Mouse (Mus musculus) forebrain, embryonic 16.5 days (tissue): ENCODE measurements around the gene Lrg1. TPM values are rescaled to one million over a fixed set of nuclear protein-coding genes. Genes with fewer than 3 reads are reported as not detected.

ENCODE experiments used
- ATAC-seq: fragments of 200-750 bp; cut with Nextera tagmentation; 2 replicates; pipeline ENCODE4 v1.8.0; 2017; ENCODE audit warnings: mild to moderate bottlenecking, moderate library complexity
- H3K27ac ChIP-seq: fragments of 300-500 bp; sonication (generic); 2 replicates; pipeline ENCODE4 v1.5.1; 2014; ENCODE audit warnings: low read length, control low read depth
- H3K27me3 ChIP-seq: fragments of 300-500 bp; sonication (generic); replicated peaks from 2 replicates; pipeline ENCODE4 v1.6.1; 2014; ENCODE audit warnings: low read length; ENCODE audit not compliant: control insufficient read depth, insufficient read depth
- H3K36me3 ChIP-seq: fragments of 300-500 bp; sonication (generic); 2 replicates; pipeline ENCODE4 v1.6.1; 2014; ENCODE audit not compliant: control insufficient read depth, insufficient read depth
- H3K4me1 ChIP-seq: fragments of 300-500 bp; sonication (generic); replicated peaks from 2 replicates; pipeline ENCODE4 v1.6.1; 2014; ENCODE audit warnings: low read length; ENCODE audit not compliant: control insufficient read depth, insufficient read depth
- H3K4me2 ChIP-seq: fragments of 300-500 bp; sonication (generic); 2 replicates; pipeline ENCODE4 v1.6.1; 2014; ENCODE audit warnings: mild to moderate bottlenecking, low read length, control low read depth
- H3K4me3 ChIP-seq: fragments of 300-500 bp; sonication (generic); replicated peaks from 2 replicates; pipeline ENCODE4 v1.5.1; 2014; ENCODE audit warnings: mild to moderate bottlenecking, low read length, control low read depth
- H3K9ac ChIP-seq: fragments of 300-500 bp; sonication (generic); replicated peaks from 2 replicates; pipeline ENCODE4 v1.6.1; 2014; ENCODE audit warnings: low read depth, low read length, control low read depth
- H3K9me3 ChIP-seq: fragments of 300-500 bp; sonication (generic); 2 replicates; pipeline ENCODE4 v1.6.1; 2016; ENCODE audit warnings: low read length; ENCODE audit not compliant: control insufficient read depth
- WGBS: fragments of 180-500 bp; shearing (Covaris S2); extraction: QIAGEN DNeasy Blood & Tissue Kit; methylation state at CpG from one replicate; pipeline ENCODE4 v1.1.7; 2014; 5-methylcytosine and 5-hydroxymethylcytosine counted together
- polyA plus RNA-seq: library from polyadenylated mRNA; unstranded; fragments of >200 nt; fragmentation: Nextera tagmentation; extraction: Ambion mirVana; gene quantifications from 2 replicates; pipeline ENCODE4 v1.2.1, GENCODE M21; 2015

The Lrg1 gene
- polyA plus RNA-seq, 1 experiment from 2014 or later: not detected

DNA sequence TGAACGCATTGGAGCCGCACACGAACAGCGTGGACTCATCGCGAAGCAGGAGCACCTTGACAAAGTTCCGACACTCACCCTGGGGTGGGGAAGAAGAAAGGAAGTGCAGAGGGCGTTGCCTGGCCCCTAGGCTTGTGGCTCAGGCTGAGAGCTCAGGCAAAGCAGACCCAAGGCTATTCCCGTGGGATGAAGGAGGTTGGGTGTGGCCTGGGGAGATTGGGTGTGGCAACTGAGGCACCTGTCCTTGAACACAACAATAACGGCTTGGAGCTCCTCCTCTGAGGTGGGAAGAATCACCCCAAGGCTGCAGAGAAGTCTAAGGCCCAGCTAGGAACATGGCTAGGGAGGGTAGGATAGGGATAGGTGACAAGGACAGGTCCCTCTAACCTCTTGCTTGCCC lies 9.3 kb upstream of the Lrg1 start:
- no peak overlapping the region for H3K27ac ChIP-seq
- no peak overlapping the region for H3K4me2 ChIP-seq
- no peaks in the 10 kb centered on the region for H3K27me3 ChIP-seq
- H3K9ac ChIP-seq: no peak overlapping the region
- H3K4me3 ChIP-seq: no peak overlapping the region
- no peak for ATAC-seq
- H3K9me3 ChIP-seq: no peaks in the 10 kb centered on the region
- WGBS: 89% methylated on average over 10 of the region's 10 CpGs
- peaks cover 7% of the 10 kb centered on the region; the same call in 1 of the 2 replicates for H3K36me3 ChIP-seq
- peaks cover 13% of the 10 kb centered on the region for H3K4me1 ChIP-seq

DNA sequence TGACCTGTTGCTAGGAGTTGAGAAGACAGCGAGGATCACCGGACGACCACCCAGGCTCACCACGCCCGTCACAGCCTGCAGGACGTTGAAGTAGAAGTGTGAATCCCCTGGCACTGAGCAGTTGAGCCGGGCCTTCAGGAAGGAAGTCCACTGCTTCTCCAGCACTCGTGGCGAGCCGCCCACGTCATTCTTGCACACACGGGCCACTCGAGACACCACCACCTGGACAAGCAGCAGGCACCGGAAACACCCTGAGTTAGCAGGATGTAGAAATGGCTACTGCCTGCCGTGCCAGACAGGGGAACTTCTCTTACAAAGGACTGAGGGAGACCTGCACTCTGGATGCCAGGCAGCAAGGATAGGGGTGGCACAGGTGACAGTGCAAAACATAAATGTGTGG lies 6.4 kb upstream of the Lrg1 start:
- Histone ChIP-seq H3K4me2 (no peak overlapping the region), H3K4me3 (no peak overlapping the region), H3K9ac (no peak overlapping the region), H3K9me3 (peaks cover 2% of the 10 kb centered on the region; the same call in 1 of the 2 replicates), H3K36me3 (peaks cover 16% of the 10 kb centered on the region), H3K27me3 (peaks cover 16% of the 10 kb centered on the region), H3K4me1 (peaks cover 6% of the 10 kb centered on the region; the same call in 1 of the 2 replicates), H3K27ac (no peak overlapping the region)
- WGBS: 81% methylated on average over 15 of the region's 15 CpGs
- ATAC-seq: no peak

DNA sequence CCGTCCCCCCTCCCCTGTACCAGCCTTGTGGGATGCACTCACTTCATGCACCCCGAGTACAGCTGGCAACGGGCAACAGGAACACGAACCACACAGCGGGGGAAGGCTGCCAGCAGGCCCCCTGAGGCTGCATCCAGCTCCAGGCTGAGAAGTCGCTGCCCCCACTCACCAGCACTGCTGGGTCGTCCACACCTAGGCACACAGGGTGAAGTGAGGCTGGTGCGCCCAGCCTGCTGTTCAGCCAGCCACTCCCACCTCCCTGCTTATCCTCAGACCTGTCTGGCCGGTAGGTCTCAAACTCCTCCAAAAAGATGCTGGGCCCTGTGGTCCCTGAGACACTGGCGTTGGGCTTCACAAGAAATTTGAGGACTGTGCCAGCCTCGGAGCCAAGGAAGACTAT lies 4.4 kb upstream of the Lrg1 start:
- Histone ChIP-seq H3K36me3 (peaks cover 22% of the 10 kb centered on the region), H3K9ac (no peak overlapping the region), H3K4me2 (no peak overlapping the region), H3K9me3 (peaks cover 13% of the 10 kb centered on the region), H3K4me1 (peaks cover 3% of the 10 kb centered on the region; the same call in 1 of the 2 replicates), H3K4me3 (no peak overlapping the region), H3K27ac (no peak overlapping the region), H3K27me3 (peaks cover 33% of the 10 kb centered on the region)
- ATAC-seq: no peak
- 79% methylated on average over 11 of the region's 11 CpGs for WGBS

DNA sequence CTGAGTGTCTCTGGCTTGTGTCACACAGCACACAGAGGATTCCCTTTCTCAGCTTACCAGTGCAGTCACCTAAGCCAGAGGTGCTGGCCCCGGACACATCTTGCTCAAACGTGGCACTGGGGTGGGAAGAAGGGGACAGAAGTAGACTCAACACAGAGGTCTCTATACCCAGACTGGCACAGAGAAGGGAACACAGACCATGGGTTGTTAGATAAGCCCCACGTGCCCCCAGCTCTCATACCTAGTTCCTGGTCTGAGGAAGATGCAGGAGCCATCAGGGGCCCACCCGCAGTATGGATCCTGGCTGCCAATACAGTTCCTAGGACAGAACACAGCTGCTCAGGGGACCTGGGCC lies 3.5 kb upstream of the Lrg1 start:
- Histone ChIP-seq H3K4me2 (no peak overlapping the region), H3K27me3 (peaks cover 42% of the 10 kb centered on the region), H3K4me3 (no peak overlapping the region), H3K9me3 (peaks cover 13% of the 10 kb centered on the region), H3K9ac (no peak overlapping the region), H3K4me1 (peaks cover 3% of the 10 kb centered on the region; the same call in 1 of the 2 replicates), H3K27ac (no peak overlapping the region), H3K36me3 (peaks cover 22% of the 10 kb centered on the region)
- WGBS: 88% methylated on average over 4 of the region's 4 CpGs
- no peak for ATAC-seq

DNA sequence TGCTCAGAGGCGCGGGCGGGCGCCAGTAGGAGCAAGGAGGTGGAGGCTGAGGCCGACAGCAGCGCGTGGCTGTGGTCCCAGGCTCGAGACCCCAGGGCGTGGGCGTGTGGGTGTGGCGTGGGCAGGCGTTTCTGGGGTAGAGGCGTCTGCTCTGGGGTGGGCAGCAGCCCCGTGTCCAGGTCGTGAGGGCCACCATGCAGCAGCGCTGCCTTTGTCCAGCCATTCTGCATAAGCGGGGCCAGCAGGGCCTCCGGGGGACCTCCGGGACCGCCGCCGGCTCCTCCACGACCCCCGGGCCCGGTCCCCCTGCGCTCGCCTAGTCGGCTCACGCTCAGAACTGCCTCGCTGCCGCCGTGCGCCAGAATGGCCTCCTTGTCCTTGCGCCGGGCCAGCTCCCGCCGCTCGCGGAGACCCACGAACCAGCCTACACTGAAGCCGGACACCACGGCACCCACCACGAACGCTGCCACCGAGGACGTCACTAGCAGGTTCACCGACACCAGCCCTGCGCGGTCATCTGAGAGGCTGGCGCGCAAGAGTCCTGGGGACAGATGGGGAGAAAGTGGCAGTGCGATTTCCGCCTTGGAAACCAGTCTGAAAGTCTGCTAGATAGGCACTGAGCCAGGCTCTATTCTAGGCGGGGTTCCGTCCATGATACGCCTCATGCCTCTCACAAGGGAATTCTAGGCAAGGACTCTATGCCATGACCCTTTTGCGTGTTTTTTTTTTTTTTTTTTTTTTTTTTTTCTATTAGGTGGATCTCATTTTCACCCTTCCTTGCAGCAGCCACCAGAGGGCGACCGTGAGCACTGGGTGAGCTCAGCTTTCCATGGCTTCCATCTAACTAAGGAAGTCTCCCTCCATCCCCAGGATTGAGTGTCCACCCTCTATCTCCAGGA lies 2.8 kb upstream of the Lrg1 start:
- peak overlapping the region; percentile 18; the same call in 1 of the 2 replicates for H3K4me3 ChIP-seq
- peaks cover 48% of the 10 kb centered on the region for H3K27me3 ChIP-seq
- H3K4me1 ChIP-seq: peaks cover 3% of the 10 kb centered on the region; the same call in 1 of the 2 replicates
- H3K4me2 ChIP-seq: peak overlapping the region; percentile 43
- peak; percentile 13 for ATAC-seq
- H3K9me3 ChIP-seq: peaks cover 13% of the 10 kb centered on the region
- 7% methylated on average over 59 of the region's 59 CpGs for WGBS
- peak overlapping the region; percentile 35 for H3K9ac ChIP-seq
- peaks cover 20% of the 10 kb centered on the region for H3K36me3 ChIP-seq
- H3K27ac ChIP-seq: no peak overlapping the region

DNA sequence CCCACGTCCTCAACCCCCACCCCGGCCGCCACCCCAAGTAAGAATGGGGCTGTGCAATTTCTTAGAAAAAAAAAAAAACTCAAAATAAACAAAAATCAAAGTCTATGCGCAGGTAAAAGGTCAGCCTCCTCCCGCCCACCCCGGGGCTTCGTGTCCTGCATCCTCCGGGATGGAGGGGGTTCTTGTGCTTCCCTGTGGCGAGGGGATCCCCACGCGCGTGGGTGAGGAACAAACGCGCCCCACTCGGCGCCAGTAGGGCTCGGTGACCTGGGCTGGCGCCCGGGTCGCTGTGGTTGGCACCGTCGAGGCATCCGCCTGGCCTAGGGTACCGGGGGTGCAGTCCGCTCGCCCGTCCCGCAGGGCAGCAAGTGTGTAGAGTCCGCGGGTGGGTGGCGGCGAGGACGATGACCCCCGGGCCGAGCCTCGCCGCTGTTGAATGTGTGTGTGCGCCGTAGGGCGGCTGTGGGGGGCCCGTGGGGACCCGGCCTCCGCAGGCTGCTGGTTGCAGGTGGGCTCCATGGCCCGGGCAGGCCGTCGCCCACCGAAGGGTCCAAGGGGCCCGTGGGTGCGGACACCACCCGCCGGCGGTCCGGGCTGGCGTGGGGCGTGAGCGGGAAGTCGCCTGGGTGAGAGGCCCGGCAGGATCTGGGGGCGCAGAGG lies 2.0 kb upstream of the Lrg1 start:
- Histone ChIP-seq H3K36me3 (peaks cover 17% of the 10 kb centered on the region), H3K27me3 (peaks cover 52% of the 10 kb centered on the region), H3K9me3 (peaks cover 13% of the 10 kb centered on the region), H3K4me1 (peaks cover 3% of the 10 kb centered on the region; the same call in 1 of the 2 replicates), H3K27ac (no peak overlapping the region), H3K4me3 (0 out of 2 replicates have a peak overlapping the region, but pooled peaks have one; percentile 18), H3K4me2 (peak overlapping the region; percentile 43; the same call in 1 of the 2 replicates), H3K9ac (no peak overlapping the region)
- 50% methylated on average over 59 of the region's 59 CpGs for WGBS
- ATAC-seq: no peak

DNA sequence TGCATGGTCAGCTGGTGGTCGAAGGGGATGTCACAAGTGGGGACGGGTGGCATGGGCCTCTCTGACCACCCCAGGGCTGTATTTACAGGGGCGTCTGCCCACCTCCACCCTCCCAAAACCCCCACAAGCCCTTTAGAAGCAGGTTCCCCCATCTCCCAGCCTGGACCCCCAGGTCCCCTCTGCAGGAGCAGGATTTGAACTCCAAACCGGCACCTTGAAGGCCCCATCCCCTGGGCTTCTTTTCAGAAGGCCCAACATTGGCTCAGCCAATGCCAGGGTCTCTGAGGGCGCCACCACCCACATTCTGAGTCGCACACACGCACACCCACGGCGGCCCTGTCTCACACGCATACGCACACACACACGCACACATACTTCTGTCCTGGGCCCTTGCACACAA lies 1.4 kb upstream of the Lrg1 start:
- WGBS: 91% methylated on average over 12 of the region's 12 CpGs
- Histone ChIP-seq H3K27me3 (peaks cover 53% of the 10 kb centered on the region), H3K9ac (no peak overlapping the region)

DNA sequence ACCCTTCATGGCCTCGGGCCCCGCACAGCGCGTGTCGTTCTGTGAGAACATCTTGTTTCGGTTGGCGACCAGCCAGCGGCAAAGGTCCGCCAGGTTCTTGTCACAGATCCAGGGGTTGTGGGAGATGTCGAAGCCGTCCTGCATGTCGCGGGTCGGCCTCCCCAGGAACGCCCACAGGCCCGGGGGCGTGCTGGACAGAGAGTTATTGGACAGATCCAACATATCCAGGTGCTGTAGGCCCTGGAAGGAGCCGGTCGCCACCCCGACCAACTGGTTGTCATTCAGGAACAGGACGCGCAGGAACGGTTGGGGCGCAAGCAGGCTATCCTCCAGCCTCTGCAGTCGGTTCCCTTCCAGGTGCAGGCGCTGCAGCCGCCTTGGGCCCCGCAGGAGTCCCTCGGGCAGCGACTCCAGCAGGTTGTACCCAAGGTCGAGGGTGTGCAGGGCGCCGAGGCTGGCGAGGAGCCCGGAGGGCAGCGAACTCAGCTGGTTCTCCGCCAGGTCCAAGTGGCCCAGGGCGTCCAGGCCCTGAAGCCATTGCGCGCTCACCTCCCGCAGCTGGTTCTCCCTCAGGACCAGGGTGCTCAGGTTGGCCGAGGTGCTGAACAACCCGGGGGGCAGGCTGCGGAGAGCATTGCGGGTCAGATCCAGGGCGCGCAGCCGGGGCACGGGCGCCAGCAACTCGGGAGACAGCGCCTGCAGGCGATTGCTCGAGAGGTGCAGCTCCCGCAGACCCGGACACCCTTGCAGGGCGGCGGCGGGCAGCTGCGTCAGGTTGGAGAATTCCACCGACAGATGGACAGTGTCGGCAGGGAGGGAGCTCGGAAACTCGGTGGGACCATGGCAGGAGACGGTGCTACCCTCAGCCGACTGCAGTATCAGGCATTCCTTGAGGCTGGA lies 1.6 kb downstream of the Lrg1 start:
- Histone ChIP-seq H3K27me3 (peaks cover 63% of the 10 kb centered on the region), H3K9ac (no peak overlapping the region), H3K4me3 (no peak overlapping the region), H3K27ac (no peak overlapping the region), H3K4me2 (no peak overlapping the region), H3K9me3 (peaks cover 13% of the 10 kb centered on the region), H3K36me3 (peaks cover 13% of the 10 kb centered on the region), H3K4me1 (peaks cover 10% of the 10 kb centered on the region)
- ATAC-seq: no peak
- 9% methylated on average over 66 of the region's 66 CpGs for WGBS

More for the DNA sequence above, 1.4 kb upstream of the Lrg1 start:
- ATAC-seq: no peak
- Histone ChIP-seq H3K36me3 (peaks cover 17% of the 10 kb centered on the region), H3K4me1 (peaks cover 3% of the 10 kb centered on the region; the same call in 1 of the 2 replicates), H3K4me2 (no peak overlapping the region), H3K27ac (no peak overlapping the region), H3K9me3 (peaks cover 13% of the 10 kb centered on the region), H3K4me3 (no peak overlapping the region)
